Mouse (Mus musculus) ovary, adult 2 months (tissue): ENCODE data around the gene Atat1. TPM values are rescaled to one million over a fixed set of nuclear protein-coding genes. Genes with fewer than 3 reads are reported as not detected.

Experiments used
- polyA plus RNA-seq: library from polyadenylated mRNA; depleted of rRNA; stranded (reverse); fragments of >200 nt; gene quantifications from 2 replicates; pipeline ENCODE4 v1.2.3, GENCODE M21; 2012; rRNA removed

Atat1 gene
- 124 and 129 TPM in 2 replicates for polyA plus RNA-seq

DNA sequence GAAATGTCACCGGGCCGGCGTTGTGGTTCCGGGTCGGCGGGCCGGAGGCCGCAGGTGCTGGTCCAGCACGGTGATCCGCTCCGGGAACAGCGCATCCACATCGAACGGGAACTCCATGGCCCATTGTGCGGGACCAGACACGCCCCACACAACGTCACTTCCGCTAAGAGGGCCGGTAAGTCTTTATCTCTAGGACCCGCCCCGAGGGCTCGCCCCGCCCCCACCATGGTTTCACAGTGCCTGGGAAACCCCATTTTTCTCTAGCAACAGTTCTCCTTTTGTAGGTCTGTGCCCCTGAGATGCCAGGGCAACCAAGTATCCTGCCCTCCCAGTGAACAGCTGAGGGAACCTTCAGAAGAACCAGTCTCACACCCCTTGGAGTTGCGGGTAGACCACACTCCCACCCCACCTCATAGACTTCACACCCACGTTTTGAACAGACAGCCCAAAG is at the start of gene Atat1:
Gene Atat1, minus strand, starts transcription at position 157 of the 451 bp plus-strand sequence.

DNA sequence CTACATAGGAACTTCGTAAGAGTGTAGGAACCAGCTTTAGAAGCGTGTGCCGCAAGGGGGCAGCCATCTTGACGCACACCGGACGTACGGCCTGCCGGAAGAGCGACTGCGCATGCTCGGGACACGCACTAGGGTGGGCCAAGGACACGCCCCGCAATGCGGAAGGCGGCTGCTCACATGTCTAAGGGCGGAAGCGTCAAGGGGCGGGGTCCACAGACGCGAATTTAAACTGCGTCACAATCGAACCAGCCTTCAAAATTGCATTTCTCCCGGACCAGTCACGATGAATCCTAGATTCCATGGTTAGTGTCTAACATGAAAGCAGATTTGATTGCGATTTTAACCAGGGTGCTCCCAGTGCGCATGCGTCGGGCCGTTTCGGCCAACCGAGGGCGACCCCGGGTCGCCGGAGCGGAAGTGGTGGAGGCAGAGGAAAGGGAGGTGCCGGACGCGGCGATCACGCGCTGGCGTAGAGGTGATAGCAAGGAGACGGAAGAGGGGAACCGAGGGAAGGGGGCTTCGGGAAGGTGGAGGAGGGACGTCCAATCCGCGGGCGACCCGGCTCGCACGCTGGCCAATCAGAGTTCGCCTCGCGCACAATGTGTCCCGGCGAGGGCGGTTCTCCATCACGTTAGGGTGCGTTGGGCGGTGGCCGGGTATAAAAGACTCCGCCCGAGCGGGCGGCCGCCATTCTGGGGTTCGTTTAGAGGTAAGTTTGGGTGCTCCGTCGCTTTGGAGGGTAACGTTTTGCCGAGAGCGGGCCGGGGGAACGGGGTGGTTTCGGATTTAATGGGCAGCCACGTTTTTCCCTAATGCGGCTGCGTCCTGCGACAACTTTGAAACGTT is 6.6 kb upstream of the Atat1 start, which contains the start of the genes Mrps18b and Ppp1r10:
Gene Mrps18b, minus strand, starts transcription at position 93 of the 846 bp plus-strand sequence.
Gene Ppp1r10, plus strand, starts transcription at position 138 of the 846 bp plus-strand sequence.

DNA sequence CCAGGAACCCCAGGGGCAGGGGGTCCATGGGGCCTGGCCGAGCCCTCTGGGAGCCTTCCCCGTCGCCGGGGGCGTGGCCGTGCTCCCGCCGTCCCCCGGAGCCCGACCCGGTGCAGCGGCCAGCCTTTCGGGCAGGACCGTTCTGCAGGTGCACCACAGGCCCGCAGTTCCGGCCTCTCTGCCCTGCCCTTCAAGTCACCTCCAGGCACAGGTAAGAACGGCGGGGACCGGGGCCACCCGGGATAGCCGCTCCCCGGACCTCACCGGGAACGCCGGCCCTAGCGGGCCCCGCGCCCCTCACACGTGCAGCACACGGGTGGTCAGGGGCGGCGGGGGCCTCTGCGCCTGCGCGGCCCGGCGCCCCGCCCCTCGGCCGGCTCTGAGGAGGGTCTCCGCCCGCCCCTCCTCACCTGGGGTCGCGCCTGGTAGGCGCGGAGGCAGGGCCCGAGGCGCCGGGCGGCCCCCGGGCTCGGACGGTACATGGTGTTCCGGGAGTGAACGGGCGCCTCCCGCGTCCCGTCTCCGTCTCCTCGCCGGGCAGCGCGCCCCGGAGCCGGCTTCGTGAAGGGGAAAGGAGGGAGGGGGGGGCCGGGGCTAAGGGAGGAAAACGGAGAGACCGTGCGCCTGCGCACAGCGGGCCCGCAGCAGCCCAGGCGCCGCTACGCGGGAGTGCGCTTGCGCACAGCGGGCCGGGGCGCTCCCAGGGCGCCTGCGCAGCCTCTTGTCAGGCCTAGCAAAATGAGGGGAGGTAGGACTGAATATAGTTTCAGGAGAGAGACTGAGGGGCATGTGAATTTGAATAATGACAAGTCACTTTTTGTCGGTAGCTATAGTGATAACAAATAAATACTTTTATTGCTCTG is 12.9 kb downstream of the Atat1 start, which contains the start of gene 2310061I04Rik:
Gene 2310061I04Rik, minus strand, starts transcription at position 651 of the 863 bp plus-strand sequence.

DNA sequence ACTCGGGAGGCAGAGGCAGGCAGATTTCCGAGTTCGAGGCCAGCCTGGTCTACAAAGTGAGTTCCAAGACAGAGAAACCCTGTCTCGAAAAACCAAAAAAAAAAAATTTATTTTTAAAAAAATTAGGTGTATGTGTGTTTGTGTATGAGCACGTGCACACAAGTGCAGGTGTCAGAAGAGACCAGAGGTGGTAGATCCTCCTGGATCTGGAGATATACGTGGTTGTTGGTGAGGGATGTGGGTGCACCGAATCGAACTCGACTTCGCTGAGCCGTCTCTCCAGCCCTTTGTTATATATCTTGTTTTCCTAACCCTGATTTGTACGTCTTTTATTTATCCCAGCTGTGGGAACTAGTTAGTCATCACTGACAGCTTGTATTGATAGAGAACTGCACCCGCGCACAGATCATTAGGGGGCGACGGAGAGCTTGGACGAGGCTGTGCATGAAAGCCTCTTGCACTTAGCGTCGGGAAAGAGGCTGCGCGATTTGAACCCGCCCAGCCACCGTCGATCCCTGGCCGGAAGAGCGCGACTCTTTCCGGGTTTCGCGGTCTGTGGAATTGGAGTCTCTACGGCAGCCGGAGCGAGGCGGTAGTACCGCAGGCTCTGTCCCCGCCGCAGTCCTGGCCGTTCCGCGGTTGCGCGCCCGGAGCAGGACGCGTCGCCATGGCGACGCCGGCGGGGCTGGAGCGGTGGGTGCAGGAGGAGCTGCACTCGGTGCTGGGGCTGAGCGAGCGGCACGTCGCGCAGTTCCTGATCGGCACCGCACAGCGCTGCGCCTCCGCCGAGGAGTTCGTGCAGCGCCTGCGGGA is 30.4 kb downstream of the Atat1 start, which contains the start of gene Dhx16:
Gene Dhx16, plus strand, starts transcription at position 575 of the 813 bp plus-strand sequence.

DNA sequence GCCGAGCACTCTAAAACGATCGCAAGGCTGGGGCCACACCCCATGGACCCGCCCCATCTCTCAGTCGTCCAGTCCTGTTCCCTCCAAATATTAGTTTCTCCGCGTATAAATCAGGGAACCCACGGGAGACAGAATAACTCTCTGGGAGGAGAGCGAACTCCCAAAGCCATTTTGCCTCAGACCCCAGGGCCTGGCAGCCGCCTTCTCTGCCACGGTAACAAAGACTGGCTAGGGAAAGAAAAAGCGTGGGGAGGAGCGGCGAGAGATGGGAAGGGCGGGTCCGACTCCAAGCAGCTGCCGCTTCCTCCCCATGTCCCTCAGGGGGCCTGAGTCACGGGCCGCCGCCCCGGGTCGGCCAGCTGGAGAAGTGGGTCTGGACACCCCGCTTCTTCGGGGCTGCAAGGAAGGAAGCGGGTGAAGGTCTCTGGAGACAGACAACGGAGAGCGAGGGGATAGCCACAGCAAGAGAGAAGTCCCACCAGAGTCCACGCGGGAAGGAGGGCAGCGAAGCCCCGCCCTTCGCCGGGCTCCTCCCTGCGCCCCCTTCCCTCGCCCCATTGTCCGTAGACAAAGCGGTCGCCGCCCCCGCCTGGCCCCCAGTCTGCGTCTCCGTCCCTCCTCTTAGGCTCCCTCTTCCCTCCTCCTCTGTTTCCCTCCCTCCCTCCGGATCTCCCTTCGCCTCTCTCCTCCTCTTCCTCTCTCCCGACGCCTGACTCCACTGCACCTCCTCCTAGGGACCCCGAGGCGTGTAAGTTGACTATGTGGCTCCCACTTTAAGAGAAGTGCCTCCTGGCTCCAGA is 44.2 kb downstream of the Atat1 start, which contains the start of gene Ppp1r18:
Gene Ppp1r18, plus strand, starts transcription at position 113 of the 800 bp plus-strand sequence.

DNA sequence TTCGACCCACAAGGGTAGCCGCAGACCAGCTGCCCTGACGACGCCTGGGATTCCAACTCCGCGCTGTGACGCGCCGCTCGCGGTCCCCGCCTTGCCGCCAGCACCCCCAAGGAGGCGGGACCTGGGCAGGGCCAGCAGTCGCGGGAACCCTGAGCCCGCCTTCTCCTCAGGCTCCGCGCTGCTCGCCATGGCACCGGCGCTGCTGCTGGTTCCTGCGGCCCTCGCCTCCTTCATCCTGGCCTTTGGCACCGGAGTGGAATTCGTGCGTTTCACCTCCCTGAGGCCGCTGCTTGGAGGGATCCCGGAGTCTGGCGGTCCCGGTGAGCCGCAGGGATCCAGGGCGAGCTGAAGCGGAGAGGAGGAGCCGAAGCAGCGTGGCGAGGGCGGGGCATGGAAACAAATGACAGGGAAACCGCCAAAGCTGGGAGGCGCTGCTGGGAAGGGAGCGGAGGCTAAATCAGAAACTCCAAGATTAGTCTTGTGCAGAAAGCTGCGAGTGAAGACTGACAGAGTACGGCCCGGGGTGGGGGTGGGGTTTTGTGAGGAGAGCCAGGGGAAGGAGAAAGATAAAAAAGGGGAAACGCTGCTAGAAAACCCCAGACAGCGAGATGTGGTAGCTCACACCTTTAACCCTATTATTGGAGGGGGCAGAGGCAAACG is 48.5 kb downstream of the Atat1 start, which contains the start of gene Nrm:
Gene Nrm, plus strand, starts transcription at position 121 of the 660 bp plus-strand sequence.

Other genes starting within 250 kb of the Atat1 start
- gene Vars2, start 242.5 kb downstream of the Atat1 start, polyA plus RNA-seq: 71.0 and 77.4 TPM in 2 replicates
- 35.2 and 36.6 TPM in 2 replicates for gene Gtf2h4, start 236.3 kb downstream of the Atat1 start, polyA plus RNA-seq
- gene Ddr1, start 205.5 kb downstream of the Atat1 start, polyA plus RNA-seq: 131 and 142 TPM in 2 replicates
- gene Ier3, start 88.4 kb downstream of the Atat1 start, polyA plus RNA-seq: 47.8 and 66.0 TPM in 2 replicates
- 78.1 and 82.9 TPM in 2 replicates for gene Flot1, start 86.8 kb downstream of the Atat1 start, polyA plus RNA-seq
- gene Tubb5, start 71.8 kb downstream of the Atat1 start, polyA plus RNA-seq: 710 and 975 TPM in 2 replicates
- gene Mdc1, start 68.6 kb downstream of the Atat1 start, polyA plus RNA-seq: 8.5 and 10.1 TPM in 2 replicates
- gene Nrm, start 48.8 kb downstream of the Atat1 start, polyA plus RNA-seq: 26.5 and 32.4 TPM in 2 replicates
- 41.5 and 48.5 TPM in 2 replicates for gene Ppp1r18, start 44.5 kb downstream of the Atat1 start, polyA plus RNA-seq
- gene Dhx16, start 30.3 kb downstream of the Atat1 start, polyA plus RNA-seq: 84.3 and 95.7 TPM in 2 replicates
- gene 2310061I04Rik, start 12.6 kb downstream of the Atat1 start, polyA plus RNA-seq: 43.5 and 45.4 TPM in 2 replicates
- 85.0 and 105 TPM in 2 replicates for gene Mrps18b, start 6.3 kb upstream of the Atat1 start, polyA plus RNA-seq
- gene Ppp1r10, start 6.4 kb upstream of the Atat1 start, polyA plus RNA-seq: 41.0 and 47.6 TPM in 2 replicates
- 92.0 and 103 TPM in 2 replicates for gene Abcf1, start 59.7 kb upstream of the Atat1 start, polyA plus RNA-seq
- gene Gnl1, start 69.8 kb upstream of the Atat1 start, polyA plus RNA-seq: 33.9 and 37.8 TPM in 2 replicates
- 33.3 and 37.1 TPM in 2 replicates for gene Prr3, start 70.2 kb upstream of the Atat1 start, polyA plus RNA-seq
- gene H2-T24, start 110.5 kb upstream of the Atat1 start, polyA plus RNA-seq: 0.67 and 2.2 TPM in 2 replicates
- 139 and 154 TPM in 2 replicates for gene H2-T23, start 122.8 kb upstream of the Atat1 start, polyA plus RNA-seq
- gene H2-T22, start 132.7 kb upstream of the Atat1 start, polyA plus RNA-seq: 38.3 and 50.5 TPM in 2 replicates
- not detected in 2 replicates for gene Gm6034, start 132.9 kb upstream of the Atat1 start, polyA plus RNA-seq
- 0.26 and 0.37 TPM in 2 replicates for gene Gm11127, start 148.3 kb upstream of the Atat1 start, polyA plus RNA-seq
- gene Gm19684, start 211.6 kb upstream of the Atat1 start, polyA plus RNA-seq: 0.18 TPM in 1 of 2 replicates, not detected in the other
- gene Gm7030, start 219.3 kb upstream of the Atat1 start, polyA plus RNA-seq: not detected in 2 replicates